14 mouse cellular contexts compared by ENCODE assay signal in genomic region chr8:125037081-125037480, GRCm38 (mm10). TPM values are rescaled to one million over a fixed set of nuclear protein-coding genes. Genes with fewer than 3 reads are reported as not detected.
DNase-seq lines count a peak whose midpoint lies in the region; ATAC-seq and TF ChIP-seq lines count a peak whose summit lies in the region.
"Had no signal": no experiment of that assay in that cellular context is flagged by ENCODE, and none has a peak within 500 bp of the region (broad histone marks: within the 10 kb centered on the region; RNA-seq: fewer than 3 reads in every experiment).

No protein-coding gene starts in this region.

- peak; percentile 67; the same call in 1 of the 2 replicates for TF ChIP-seq EP300 in heart, postnatal 0 days (IDR thresholded peaks at IDR 0.05; ENCODE audit: low read depth)
- TF ChIP-seq EP300 in liver, postnatal 0 days (IDR thresholded peaks at IDR 0.05; ENCODE audit: low read depth): no peak

- no peak for ATAC-seq in lung, embryonic 14.5 days (ENCODE audit: insufficient read depth)
- ATAC-seq in heart, postnatal 0 days (ENCODE audit: insufficient read depth, low read depth): no peak
- ATAC-seq in liver, postnatal 0 days: 0 out of 2 replicates have a peak, but pooled peaks have one; percentile 43

- H3K4me1 ChIP-seq in lung, embryonic 14.5 days (ENCODE audit: insufficient read depth): no peaks in the 10 kb centered on the region
- no peaks in the 10 kb centered on the region for H3K4me1 ChIP-seq in lung, adult 2 months (ENCODE audit: control insufficient read depth, insufficient read depth, low read length)
- H3K4me1 ChIP-seq in heart, postnatal 0 days (ENCODE audit: control insufficient read depth, insufficient read depth): no peaks in the 10 kb centered on the region
- H3K4me1 ChIP-seq in liver, postnatal 0 days (ENCODE audit: insufficient read depth): peaks cover 7% of the 10 kb centered on the region; the same call in 1 of the 2 replicates

- no peaks in the 10 kb centered on the region for H3K27me3 ChIP-seq in lung, embryonic 14.5 days (ENCODE audit: insufficient read depth, low read length)
- no peaks in the 10 kb centered on the region for H3K27me3 ChIP-seq in heart, postnatal 0 days (ENCODE audit: control insufficient read depth, insufficient read depth, low read length)
- H3K27me3 ChIP-seq in liver, postnatal 0 days (ENCODE audit: insufficient read depth, low read length): no peaks in the 10 kb centered on the region
- H3K27me3 ChIP-seq: limb, embryonic 12.5 days had no signal

- no peak overlapping the region for H3K4me3 ChIP-seq in lung, embryonic 14.5 days (ENCODE audit: low read depth, low read length)
- H3K4me3 ChIP-seq in lung, adult 2 months (replicated peaks; ENCODE audit: extremely low read depth, low read depth, low read length): no peak overlapping the region
- no peak overlapping the region for H3K4me3 ChIP-seq in heart, postnatal 0 days (ENCODE audit: low read depth, low read length)
- H3K4me3 ChIP-seq in liver, postnatal 0 days (ENCODE audit: low read depth, low read length): no peak overlapping the region
- H3K4me3 ChIP-seq: forebrain, embryonic 10.5 days; limb, embryonic 12.5 days had no signal

- H3K4me2 ChIP-seq in lung, embryonic 14.5 days: no peak overlapping the region
- H3K4me2 ChIP-seq in heart, postnatal 0 days (ENCODE audit: low read depth, low read length): no peak overlapping the region
- peak overlapping the region; percentile 7; the same call in 1 of the 2 replicates for H3K4me2 ChIP-seq in liver, postnatal 0 days (ENCODE audit: low read depth, low read length)
- H3K4me2 ChIP-seq: limb, embryonic 12.5 days had no signal

- no peak overlapping the region for H3K27ac ChIP-seq in lung, embryonic 14.5 days (ENCODE audit: low read depth)
- H3K27ac ChIP-seq in heart, postnatal 0 days (ENCODE audit: low read depth): 0 out of 2 replicates have a peak overlapping the region, but pooled peaks have one; percentile 13
- peak overlapping the region; percentile 31; the same call in 1 of the 2 replicates for H3K27ac ChIP-seq in liver, postnatal 0 days (ENCODE audit: low read depth)
- H3K27ac ChIP-seq: forebrain, embryonic 10.5 days; limb, embryonic 12.5 days had no signal

- H3K9me3 ChIP-seq in lung, embryonic 14.5 days (ENCODE audit: low read depth, low read length): no peaks in the 10 kb centered on the region
- no peaks in the 10 kb centered on the region for H3K9me3 ChIP-seq in heart, postnatal 0 days (replicated peaks; ENCODE audit: control insufficient read depth, low read length)
- H3K9me3 ChIP-seq in liver, postnatal 0 days (ENCODE audit: low read length): no peaks in the 10 kb centered on the region
- H3K9me3 ChIP-seq: forebrain, embryonic 10.5 days had no signal

- WGBS in lung, embryonic 14.5 days: 59% methylated on average over 7 of the region's 7 CpGs
- WGBS in lung, adult 2 months: 55% methylated on average over 7 of the region's 7 CpGs
- WGBS in heart, postnatal 0 days: 61% methylated on average over 7 of the region's 7 CpGs
- WGBS in liver, postnatal 0 days (ENCODE audit: insufficient replicate concordance): 61% methylated on average over 7 of the region's 7 CpGs

- TF ChIP-seq CTCF in lung, embryonic 14.5 days (IDR thresholded peaks at IDR 0.05; ENCODE audit: low read depth): no peak
- no peak for TF ChIP-seq CTCF in lung, adult 2 months (IDR thresholded peaks at IDR 0.05; ENCODE audit: insufficient read depth, low read length)
- no peak for TF ChIP-seq CTCF in heart, postnatal 0 days (IDR thresholded peaks at IDR 0.05; ENCODE audit: low read depth)
- TF ChIP-seq CTCF in liver, postnatal 0 days (IDR thresholded peaks at IDR 0.05; ENCODE audit: low read depth): no peak

- peak; percentile 37 for DNase-seq in gastrocnemius, postnatal 25 days
- no peak for DNase-seq in gastrocnemius, adult 18-20 months (ENCODE audit: low spot score)
- peak; percentile 58 for DNase-seq in lung, embryonic 14.5 days
- DNase-seq in lung, adult 2 months: no peak
- no peak for DNase-seq in heart, postnatal 0 days (ENCODE audit: low spot score)
- DNase-seq in liver, postnatal 0 days: peak; percentile 29
- no peak for DNase-seq in testis, postnatal 14 days (ENCODE audit: low spot score)
- no peak for DNase-seq in embryo, embryonic 10.5 days (ENCODE audit: low spot score)
- DNase-seq: adrenal gland, adult 2 months; layer of hippocampus, postnatal 36 days; midbrain, embryonic 14.5 days; thymus, postnatal 25 days had no signal

- no peak overlapping the region for H3K9ac ChIP-seq in lung, embryonic 14.5 days
- H3K9ac ChIP-seq in heart, postnatal 0 days (replicated peaks; ENCODE audit: low read depth, low read length): no peak overlapping the region
- H3K9ac ChIP-seq in liver, postnatal 0 days (replicated peaks): no peak overlapping the region
- H3K9ac ChIP-seq: limb, embryonic 12.5 days had no signal

- no peak for TF ChIP-seq POLR2A in lung, adult 2 months (IDR thresholded peaks at IDR 0.05; ENCODE audit: borderline replicate concordance, extremely low read depth, low read depth, low read length)

- peaks cover 62% of the 10 kb centered on the region for H3K36me3 ChIP-seq in lung, embryonic 14.5 days (ENCODE audit: insufficient read depth)
- peaks cover 46% of the 10 kb centered on the region for H3K36me3 ChIP-seq in heart, postnatal 0 days (replicated peaks; ENCODE audit: control insufficient read depth, insufficient read depth, low read length)
- peaks cover 4% of the 10 kb centered on the region; the same call in 1 of the 2 replicates for H3K36me3 ChIP-seq in liver, postnatal 0 days (replicated peaks; ENCODE audit: insufficient read depth, low read length)

RNA-seq across cellular contexts. Expression of gene Disc1, which starts 16.9 kb away (rescaled TPM):
- 1 to 10 TPM in 1 of 2 experiments, under 1 TPM in 1; 0.61 to 1.0 TPM for total RNA-seq in gastrocnemius, postnatal 25 days (2021)
- under 1 TPM; 0.71 to 0.85 TPM for total RNA-seq in gastrocnemius, adult 18-20 months (2021)
- 2.4 and 3.8 TPM in 2 replicates for polyA plus RNA-seq in lung, embryonic 14.5 days (2014; fragmentation: Nextera tagmentation; extraction: Ambion mirVana)
- polyA plus RNA-seq in lung, adult 2 months (2012; rRNA removed): 1.1 and 1.4 TPM in 2 replicates
- 4.0 and 5.2 TPM in 2 replicates for total RNA-seq in heart, postnatal 0 days (2014; rRNA removed; ENCODE audit: low replicate concordance)
- polyA plus RNA-seq in heart, postnatal 0 days (2015; fragmentation: Nextera tagmentation; extraction: Ambion mirVana): 1.2 and 1.3 TPM in 2 replicates
- polyA plus RNA-seq in liver, postnatal 0 days (2015; fragmentation: Nextera tagmentation; extraction: Ambion mirVana): 0.19 and 0.22 TPM in 2 replicates

RNA-seq across cellular contexts. Expression of gene Tsnax, which starts 24.3 kb away (rescaled TPM):
- 10 to 100 TPM; 52.2 to 67.2 TPM for total RNA-seq in gastrocnemius, postnatal 25 days (2021)
- 10 to 100 TPM; 71.4 to 86.4 TPM for total RNA-seq in gastrocnemius, adult 18-20 months (2021)
- polyA plus RNA-seq in lung, embryonic 14.5 days (2014; fragmentation: Nextera tagmentation; extraction: Ambion mirVana): 131 and 133 TPM in 2 replicates
- 29.1 and 40.2 TPM in 2 replicates for polyA plus RNA-seq in lung, adult 2 months (2012; rRNA removed)
- 35.7 and 48.3 TPM in 2 replicates for total RNA-seq in heart, postnatal 0 days (2014; rRNA removed; ENCODE audit: low replicate concordance)
- 71.5 and 76.6 TPM in 2 replicates for polyA plus RNA-seq in heart, postnatal 0 days (2015; fragmentation: Nextera tagmentation; extraction: Ambion mirVana)
- polyA plus RNA-seq in liver, postnatal 0 days (2015; fragmentation: Nextera tagmentation; extraction: Ambion mirVana): 28.2 and 29.5 TPM in 2 replicates

Comparison
In these comparisons a context has a peak if more than half of its experiments do, and no peak if none do; other contexts are left out.
1. DNase-seq: peak in gastrocnemius, postnatal 25 days (single experiment), lung, embryonic 14.5 days (single experiment) and liver, postnatal 0 days (single experiment); none in gastrocnemius, adult 18-20 months (single experiment), lung, adult 2 months (single experiment), heart, postnatal 0 days (single experiment), testis, postnatal 14 days (single experiment) and embryo, embryonic 10.5 days (single experiment).